Mouse (Mus musculus): ENCODE results near the gene Habp2. TPM values are rescaled to one million over a fixed set of nuclear protein-coding genes. Genes with fewer than 3 reads are reported as not detected.

Gene Habp2
- total and polyA plus RNA-seq, 2 experiments from 2014 or later = 0.12 TPM; not detected in 1

DNA sequence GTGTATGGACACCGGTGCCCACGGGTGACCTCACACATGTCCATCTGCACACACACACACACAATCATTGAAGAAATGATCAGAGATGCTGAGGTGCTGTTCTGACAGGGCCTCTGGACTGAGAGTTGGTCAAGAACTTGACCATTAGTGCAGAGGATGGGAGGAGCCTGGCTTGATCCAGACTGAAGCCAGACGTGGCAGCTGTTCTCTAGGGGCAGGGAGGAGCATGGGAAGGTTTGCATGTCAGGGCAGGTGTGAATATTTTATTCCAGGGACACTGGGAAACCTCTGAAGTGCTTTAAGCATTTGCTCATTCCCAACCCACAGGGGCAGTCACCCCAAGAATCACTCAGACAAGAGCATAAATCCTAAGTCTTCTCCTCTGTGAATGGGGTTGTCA, 10.3 kb downstream of the Habp2 start:
- no peak for TF ChIP-seq CTCF (IDR thresholded peaks at IDR 0.05)
- Histone ChIP-seq H3K9me3 (ENCODE audit: low read length) (no peaks in the 10 kb centered on the region), H3K4me3 (ENCODE audit: low read depth, low read length) (no peak overlapping the region)

GRCm38 (mm10) chr19:56300835-56301234, 13.9 kb downstream of the Habp2 start:
- DNase-seq (ENCODE audit: low spot score) = peak; percentile 60

More for the DNA sequence above, 10.3 kb downstream of the Habp2 start:
- no peak overlapping the region for H3K4me2 ChIP-seq (ENCODE audit: low read depth, low read length, poor library complexity, severe bottlenecking)
- ATAC-seq (ENCODE audit: low FRiP score) (no peak), DNase-seq (ENCODE audit: low spot score) (no peak)
- no peak overlapping the region for H3K27ac ChIP-seq (ENCODE audit: low read depth, low read length)
- no peak overlapping the region for H3K9ac ChIP-seq (replicated peaks; ENCODE audit: low read length, poor library complexity, severe bottlenecking)
- H3K36me3 ChIP-seq (ENCODE audit: insufficient read depth, low read length) = no peaks in the 10 kb centered on the region
- WGBS = 74% methylated on average over 3 of the region's 3 CpGs
- no peaks in the 10 kb centered on the region for H3K4me1 ChIP-seq (ENCODE audit: insufficient read depth, low read length)
- no peaks in the 10 kb centered on the region for H3K27me3 ChIP-seq (ENCODE audit: insufficient read depth, low read length)

DNA sequence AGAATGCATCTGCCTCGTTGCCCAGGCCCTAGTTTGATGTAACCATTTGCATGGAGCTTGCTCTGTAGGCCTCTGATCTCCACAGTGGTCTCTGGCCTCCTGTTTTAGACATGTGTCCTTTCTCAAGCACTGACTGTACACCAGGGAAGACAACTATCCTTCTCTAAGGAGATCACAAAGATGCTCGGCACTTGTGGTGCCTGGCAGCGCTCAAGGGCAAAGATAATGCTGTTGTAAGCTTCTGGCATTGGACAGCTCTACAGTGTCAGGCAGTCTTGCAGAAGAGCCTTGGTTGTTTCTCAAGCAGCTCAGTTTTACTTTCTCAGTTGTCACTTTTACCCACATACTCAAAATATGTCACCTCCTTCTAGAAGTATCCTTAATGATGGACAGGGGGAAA, 29.6 kb downstream of the Habp2 start:
- no peak for DNase-seq (ENCODE audit: low spot score)
- no peak for ATAC-seq (ENCODE audit: low FRiP score)

More at GRCm38 (mm10) chr19:56300835-56301234, 13.9 kb downstream of the Habp2 start:
- WGBS = 73% methylated on average over 11 of the region's 11 CpGs
- Histone ChIP-seq H3K36me3 (ENCODE audit: insufficient read depth, low read length) (no peaks in the 10 kb centered on the region), H3K4me3 (ENCODE audit: low read depth, low read length) (no peak overlapping the region), H3K9me3 (ENCODE audit: low read length) (no peaks in the 10 kb centered on the region), H3K9ac (replicated peaks; ENCODE audit: low read length, poor library complexity, severe bottlenecking) (no peak overlapping the region), H3K27ac (ENCODE audit: low read depth, low read length) (no peak overlapping the region), H3K4me2 (ENCODE audit: low read depth, low read length, poor library complexity, severe bottlenecking) (no peak overlapping the region), H3K27me3 (ENCODE audit: insufficient read depth, low read length) (no peaks in the 10 kb centered on the region), H3K4me1 (ENCODE audit: insufficient read depth, low read length) (no peaks in the 10 kb centered on the region)
- ATAC-seq (ENCODE audit: low FRiP score) = no peak
- no peak for TF ChIP-seq CTCF (IDR thresholded peaks at IDR 0.05)

DNA sequence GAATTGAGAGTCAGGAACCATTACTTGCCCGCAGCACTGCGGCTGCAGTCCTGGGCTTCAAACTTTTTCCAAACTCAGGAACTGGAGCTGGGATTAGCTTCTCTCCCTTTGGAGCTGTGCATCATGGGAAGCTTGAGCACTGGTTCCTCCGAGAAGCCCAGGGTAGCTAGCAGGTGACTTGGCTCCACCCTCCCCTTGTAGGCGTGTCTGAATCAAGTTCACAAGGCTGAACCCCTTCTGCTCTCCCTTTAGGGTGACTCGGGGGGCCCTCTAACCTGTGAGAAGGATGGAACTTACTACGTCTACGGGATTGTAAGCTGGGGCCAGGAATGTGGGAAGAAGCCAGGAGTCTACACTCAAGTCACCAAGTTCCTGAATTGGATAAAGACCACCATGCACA, 32.3 kb downstream of the Habp2 start:
- TF ChIP-seq CTCF (IDR thresholded peaks at IDR 0.05) = no peak
- H3K9me3 ChIP-seq (ENCODE audit: low read length) = no peaks in the 10 kb centered on the region
- H3K4me3 ChIP-seq (ENCODE audit: low read depth, low read length) = no peak overlapping the region
- 0 out of 2 replicates have a peak, but pooled peaks cover 7% of the 10 kb centered on the region for H3K4me1 ChIP-seq (ENCODE audit: insufficient read depth, low read length)
- whole genome bisulfite sequencing = 91% methylated on average over 7 of the region's 7 CpGs
- no peak for ATAC-seq (ENCODE audit: low FRiP score)
- H3K4me2 ChIP-seq (ENCODE audit: low read depth, low read length, poor library complexity, severe bottlenecking) = no peak overlapping the region
- H3K27ac ChIP-seq (ENCODE audit: low read depth, low read length) = no peak overlapping the region
- no peak for DNase-seq (ENCODE audit: low spot score)
- no peaks in the 10 kb centered on the region for H3K36me3 ChIP-seq (ENCODE audit: insufficient read depth, low read length)
- H3K9ac ChIP-seq (replicated peaks; ENCODE audit: low read length, poor library complexity, severe bottlenecking) = no peak overlapping the region
- H3K27me3 ChIP-seq (ENCODE audit: insufficient read depth, low read length) = no peaks in the 10 kb centered on the region

More for the DNA sequence above, 29.6 kb downstream of the Habp2 start:
- Histone ChIP-seq H3K27ac (ENCODE audit: low read depth, low read length) (no peak overlapping the region), H3K9me3 (ENCODE audit: low read length) (no peaks in the 10 kb centered on the region), H3K4me3 (ENCODE audit: low read depth, low read length) (no peak overlapping the region), H3K9ac (replicated peaks; ENCODE audit: low read length, poor library complexity, severe bottlenecking) (no peak overlapping the region), H3K4me1 (ENCODE audit: insufficient read depth, low read length) (0 out of 2 replicates have a peak, but pooled peaks cover 7% of the 10 kb centered on the region), H3K27me3 (ENCODE audit: insufficient read depth, low read length) (no peaks in the 10 kb centered on the region), H3K4me2 (ENCODE audit: low read depth, low read length, poor library complexity, severe bottlenecking) (no peak overlapping the region), H3K36me3 (ENCODE audit: insufficient read depth, low read length) (no peaks in the 10 kb centered on the region)
- TF ChIP-seq CTCF (IDR thresholded peaks at IDR 0.05) = no peak
- 83% methylated on average over 3 of the region's 3 CpGs for WGBS

- 88% methylated on average over 6 of the region's 6 CpGs for WGBS
These were observed 32.7 kb downstream of the Habp2 start for GRCm38 (mm10) chr19:56319629-56320028.

GRCm38 (mm10) chr19:56320186-56320860, 33.4 kb downstream of the Habp2 start:
- TF ChIP-seq CTCF (IDR thresholded peaks at IDR 0.05) = 0 out of 2 replicates have a peak, but pooled peaks have one; percentile 4
- no peak overlapping the region for H3K9ac ChIP-seq (replicated peaks; ENCODE audit: low read length, poor library complexity, severe bottlenecking)
- H3K27me3 ChIP-seq (ENCODE audit: insufficient read depth, low read length) = no peaks in the 10 kb centered on the region
- H3K4me1 ChIP-seq (ENCODE audit: insufficient read depth, low read length) = 0 out of 2 replicates have a peak, but pooled peaks cover 7% of the 10 kb centered on the region
- WGBS = 24% methylated on average over 26 of the region's 26 CpGs
- ATAC-seq (ENCODE audit: low FRiP score) (no peak), DNase-seq (ENCODE audit: low spot score) (peak; percentile 21)
- H3K36me3 ChIP-seq (ENCODE audit: insufficient read depth, low read length) = no peaks in the 10 kb centered on the region
- no peak overlapping the region for H3K4me3 ChIP-seq (ENCODE audit: low read depth, low read length)
- peak overlapping the region; percentile 29 for H3K4me2 ChIP-seq (ENCODE audit: low read depth, low read length, poor library complexity, severe bottlenecking)
- H3K9me3 ChIP-seq (ENCODE audit: low read length) = no peaks in the 10 kb centered on the region
- H3K27ac ChIP-seq (ENCODE audit: low read depth, low read length) = no peak overlapping the region

More at GRCm38 (mm10) chr19:56319629-56320028, 32.7 kb downstream of the Habp2 start:
- no peak for TF ChIP-seq CTCF (IDR thresholded peaks at IDR 0.05)
- Histone ChIP-seq H3K9me3 (ENCODE audit: low read length) (no peaks in the 10 kb centered on the region), H3K4me3 (ENCODE audit: low read depth, low read length) (no peak overlapping the region), H3K4me2 (ENCODE audit: low read depth, low read length, poor library complexity, severe bottlenecking) (no peak overlapping the region), H3K27ac (ENCODE audit: low read depth, low read length) (no peak overlapping the region), H3K36me3 (ENCODE audit: insufficient read depth, low read length) (no peaks in the 10 kb centered on the region), H3K9ac (replicated peaks; ENCODE audit: low read length, poor library complexity, severe bottlenecking) (no peak overlapping the region), H3K27me3 (ENCODE audit: insufficient read depth, low read length) (no peaks in the 10 kb centered on the region), H3K4me1 (ENCODE audit: insufficient read depth, low read length) (0 out of 2 replicates have a peak, but pooled peaks cover 7% of the 10 kb centered on the region)
- ATAC-seq (ENCODE audit: low FRiP score) (no peak), DNase-seq (ENCODE audit: low spot score) (no peak)
